Mouse (Mus musculus): ENCODE measurements at regions not wholly inside any gene's neighbourhood (a gene's known extent, or its start where the extent isn't known, plus 50 kb on each side); places are given as distances from the start of the nearest gene placed in this dataset.

DNA sequence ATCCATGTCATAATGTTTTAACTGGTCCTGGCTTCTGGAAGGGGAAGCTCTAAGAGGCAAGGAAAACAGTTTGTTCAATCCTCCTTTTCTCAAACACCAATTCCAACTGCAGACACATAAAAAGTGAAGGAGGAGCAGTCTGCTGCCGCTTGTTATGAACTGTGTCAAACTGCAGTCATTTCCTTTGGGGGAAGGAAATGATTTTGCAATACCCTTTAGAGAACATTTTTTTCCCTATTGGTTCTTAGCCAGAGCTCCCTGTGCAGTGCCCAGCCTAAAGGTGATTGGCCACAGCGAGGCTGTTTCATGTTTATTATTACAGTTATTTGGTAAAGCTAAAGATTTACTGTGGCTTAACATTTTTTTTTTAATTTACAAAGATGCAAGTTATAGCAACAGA is 1132.6 kb upstream of the Fbxo33 start:
- in situ Hi-C loops (cut with MboI, MseI) = no loop called here

DNA sequence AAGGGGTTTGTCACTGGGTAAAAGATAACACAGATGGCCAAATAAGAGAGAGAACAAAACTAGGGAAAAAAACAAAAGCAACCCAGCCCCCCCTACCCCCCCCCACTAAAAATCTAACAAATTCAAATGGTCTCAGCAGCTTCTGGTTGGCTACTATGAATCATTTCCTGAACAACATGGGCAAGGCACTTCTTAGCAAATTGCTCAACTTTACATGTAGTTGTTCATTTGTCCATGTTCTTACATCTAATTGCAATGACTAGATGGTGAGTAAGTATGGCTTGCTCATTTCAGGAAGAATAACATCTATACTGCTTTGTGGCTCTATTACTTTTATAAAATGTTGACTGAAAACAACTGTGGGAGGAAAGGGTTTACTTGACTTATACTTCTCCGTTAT is 1124.9 kb upstream of the Fbxo33 start:
- in situ Hi-C loops (cut with MboI, MseI) = no loop called here

DNA sequence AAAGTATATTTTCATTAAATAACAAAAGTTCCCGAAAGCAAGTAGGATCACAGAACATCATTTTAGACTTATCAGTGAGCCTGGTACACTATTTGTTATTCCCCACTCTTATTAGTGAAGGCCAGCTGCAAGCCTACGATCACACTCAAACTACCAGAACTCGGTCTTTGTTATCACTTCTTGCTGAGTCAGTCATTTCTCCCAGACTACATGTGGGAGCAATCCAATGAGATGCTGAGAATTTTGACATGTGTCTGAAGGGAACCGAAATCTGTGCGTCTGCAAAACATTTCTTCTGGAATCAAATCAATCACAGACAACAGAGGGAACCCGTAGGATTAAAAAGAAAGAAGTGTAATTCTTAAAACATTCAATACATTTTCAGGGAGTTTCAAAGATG is 1100.5 kb upstream of the Fbxo33 start:
- in situ Hi-C loops (cut with MboI, MseI) = no loop called here

DNA sequence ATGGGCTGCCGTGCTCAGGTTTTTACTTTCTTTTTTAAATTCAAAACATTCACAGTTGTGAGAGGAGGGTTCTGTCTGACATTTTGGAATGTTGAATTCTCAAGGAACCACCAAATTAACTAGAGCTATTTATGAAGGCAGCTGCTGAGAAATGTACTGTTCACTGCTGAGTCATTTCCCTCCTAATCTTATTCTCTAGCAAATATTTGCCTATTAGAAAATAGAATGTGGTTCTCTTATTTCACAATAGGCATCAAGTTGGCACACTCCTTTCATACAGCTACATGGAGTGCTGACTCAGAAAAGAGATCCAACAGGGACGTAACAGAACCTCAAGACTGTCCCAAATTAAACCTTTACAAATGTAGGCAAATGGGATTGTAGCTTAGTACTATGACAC is 1073.1 kb upstream of the Fbxo33 start:
- in situ Hi-C loops (cut with MboI, MseI) = loop anchor here (10.0 kb wide), 1 partner anchor 1572 kb away; no protein-coding TSS in a partner anchor

- in situ Hi-C loops (cut with MboI, MseI) = no loop called here
Measured at GRCm38 (mm10) chr12:60288817-60289216, 1069.3 kb upstream of the Fbxo33 start.

DNA sequence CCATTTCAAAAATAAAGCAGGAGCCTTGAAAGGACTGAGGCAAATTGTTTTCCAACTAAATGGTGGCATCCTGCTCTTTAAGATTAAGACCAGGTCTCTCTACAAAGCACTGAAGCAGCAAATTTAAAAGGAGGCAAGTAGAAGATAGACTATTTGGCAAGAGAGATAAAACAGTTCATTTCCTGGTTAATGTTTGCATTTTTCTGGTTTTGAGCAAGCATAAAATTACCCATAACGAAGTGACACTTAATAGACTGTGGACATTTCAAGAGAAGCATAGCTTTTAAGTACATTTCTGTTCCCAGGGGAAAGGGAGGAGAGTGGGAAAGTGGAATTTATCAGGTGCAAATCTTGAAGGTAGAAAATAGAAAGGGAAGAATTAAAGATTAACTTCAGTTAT is 1035.8 kb upstream of the Fbxo33 start:
- in situ Hi-C loops (cut with MboI, MseI) = no loop called here

DNA sequence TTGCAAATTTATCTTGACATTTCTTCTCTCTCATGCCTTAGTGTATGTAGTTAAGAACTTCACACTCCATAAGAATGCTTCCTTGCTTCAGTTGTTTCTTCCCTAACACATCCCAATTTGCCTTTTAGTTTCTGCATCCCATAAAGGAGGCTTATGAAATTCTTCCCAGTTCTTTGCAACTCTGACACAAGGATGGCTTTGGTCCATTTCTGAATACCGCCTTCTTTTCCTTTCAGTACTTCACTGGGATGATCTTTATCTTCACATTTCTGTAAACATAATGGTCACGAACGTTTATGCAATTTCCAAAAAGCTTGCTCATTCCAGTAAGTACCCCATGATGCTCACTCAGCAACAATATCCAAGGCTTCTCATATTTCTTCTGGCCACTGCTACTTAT is 994.5 kb upstream of the Fbxo33 start:
- in situ Hi-C loops (cut with MboI, MseI) = no loop called here

- in situ Hi-C loops (cut with MboI, MseI) = no loop called here
Measured at GRCm38 (mm10) chr12:60175750-60176149, 956.2 kb upstream of the Fbxo33 start.

GRCm38 (mm10) chr12:60150266-60150665 is 930.7 kb upstream of the Fbxo33 start:
- in situ Hi-C loops (cut with MboI, MseI) = no loop called here

DNA sequence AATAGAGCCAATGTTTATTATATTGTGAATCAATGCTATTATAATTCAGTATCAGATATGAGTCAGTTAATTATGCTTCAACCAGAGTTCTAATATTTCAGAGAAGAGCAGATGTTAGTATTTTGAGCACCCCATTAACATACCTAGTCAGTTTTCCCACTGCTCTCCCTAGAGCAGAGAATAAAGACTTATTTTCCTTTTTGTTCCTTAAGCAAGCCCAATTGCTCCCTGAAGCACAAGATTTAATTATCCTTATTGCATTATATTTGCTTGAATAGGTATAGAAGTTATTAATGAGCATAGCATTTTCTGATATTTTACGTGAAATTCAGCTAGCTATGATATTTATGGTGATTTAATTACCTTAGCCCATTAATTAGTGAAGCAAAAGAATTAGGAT is 927.8 kb upstream of the Fbxo33 start:
- in situ Hi-C loops (cut with MboI, MseI) = no loop called here

Data from T-helper 1 cell (primary cell).